Mouse (Mus musculus): ENCODE measurements at regions not wholly inside any gene's neighbourhood (a gene's known extent, or its start where the extent isn't known, plus 50 kb on each side); places are given as distances from the start of the nearest gene placed in this dataset.

GRCm38 (mm10) chr14:99366281-99366987 is 67.9 kb downstream of the Klf5 start:
- in situ Hi-C loops (cut with MboI, MseI), result no loop called here

- in situ Hi-C loops (cut with MboI, MseI), result no loop called here
Measured at GRCm38 (mm10) chr14:99366996-99367555, 68.6 kb downstream of the Klf5 start.

GRCm38 (mm10) chr14:99369366-99369765 is 70.9 kb downstream of the Klf5 start:
- in situ Hi-C loops (cut with MboI, MseI), result no loop called here

- in situ Hi-C loops (cut with MboI, MseI), result no loop called here
Measured at GRCm38 (mm10) chr14:99373682-99374081, 75.2 kb downstream of the Klf5 start.

GRCm38 (mm10) chr14:99375040-99375610 is 76.6 kb downstream of the Klf5 start:
- in situ Hi-C loops (cut with MboI, MseI), result no loop called here

- in situ Hi-C loops (cut with MboI, MseI), result no loop called here
Measured at GRCm38 (mm10) chr14:99376652-99377502, 78.4 kb downstream of the Klf5 start.

GRCm38 (mm10) chr14:99381262-99382017 is 82.9 kb downstream of the Klf5 start:
- in situ Hi-C loops (cut with MboI, MseI), result no loop called here

- in situ Hi-C loops (cut with MboI, MseI), result no loop called here
Measured at GRCm38 (mm10) chr14:99382051-99382450, 83.6 kb downstream of the Klf5 start.

GRCm38 (mm10) chr14:99383170-99383569 is 84.7 kb downstream of the Klf5 start:
- in situ Hi-C loops (cut with MboI, MseI), result no loop called here

GRCm38 (mm10) chr14:99387581-99387980 is 89.1 kb downstream of the Klf5 start:
- in situ Hi-C loops (cut with MboI, MseI), result no loop called here

- in situ Hi-C loops (cut with MboI, MseI), result no loop called here
Measured at GRCm38 (mm10) chr14:99389306-99389705, 90.8 kb downstream of the Klf5 start.

GRCm38 (mm10) chr14:99391700-99392099 is 93.2 kb downstream of the Klf5 start:
- in situ Hi-C loops (cut with MboI, MseI), result no loop called here

GRCm38 (mm10) chr14:99392813-99393212 is 94.3 kb downstream of the Klf5 start:
- in situ Hi-C loops (cut with MboI, MseI), result no loop called here

GRCm38 (mm10) chr14:99393611-99394010 is 95.1 kb downstream of the Klf5 start:
- in situ Hi-C loops (cut with MboI, MseI), result no loop called here

GRCm38 (mm10) chr14:99403155-99403726 is 104.8 kb downstream of the Klf5 start:
- in situ Hi-C loops (cut with MboI, MseI), result no loop called here

- in situ Hi-C loops (cut with MboI, MseI), result no loop called here
Measured at GRCm38 (mm10) chr14:99405228-99405627, 106.7 kb downstream of the Klf5 start.

- in situ Hi-C loops (cut with MboI, MseI), result no loop called here
Measured at GRCm38 (mm10) chr14:99411835-99412234, 113.3 kb downstream of the Klf5 start.

- in situ Hi-C loops (cut with MboI, MseI), result no loop called here
Measured at GRCm38 (mm10) chr14:99416169-99416568, 117.7 kb downstream of the Klf5 start.

GRCm38 (mm10) chr14:99418970-99419369 is 120.5 kb downstream of the Klf5 start:
- in situ Hi-C loops (cut with MboI, MseI), result no loop called here

GRCm38 (mm10) chr14:99423334-99423733 is 124.8 kb downstream of the Klf5 start:
- in situ Hi-C loops (cut with MboI, MseI), result no loop called here

- in situ Hi-C loops (cut with MboI, MseI), result no loop called here
Measured at GRCm38 (mm10) chr14:99427049-99427448, 128.6 kb downstream of the Klf5 start.
